Mouse (Mus musculus): ENCODE results near the gene Rasa3.

Gene Rasa3

GRCm38 (mm10) chr8:13644932-13645676 lies 32.3 kb downstream of the Rasa3 start:
- TF ChIP-seq GATA4 (IDR thresholded peaks at IDR 0.05; ENCODE audit: insufficient replicate concordance, low read length): no peak

DNA sequence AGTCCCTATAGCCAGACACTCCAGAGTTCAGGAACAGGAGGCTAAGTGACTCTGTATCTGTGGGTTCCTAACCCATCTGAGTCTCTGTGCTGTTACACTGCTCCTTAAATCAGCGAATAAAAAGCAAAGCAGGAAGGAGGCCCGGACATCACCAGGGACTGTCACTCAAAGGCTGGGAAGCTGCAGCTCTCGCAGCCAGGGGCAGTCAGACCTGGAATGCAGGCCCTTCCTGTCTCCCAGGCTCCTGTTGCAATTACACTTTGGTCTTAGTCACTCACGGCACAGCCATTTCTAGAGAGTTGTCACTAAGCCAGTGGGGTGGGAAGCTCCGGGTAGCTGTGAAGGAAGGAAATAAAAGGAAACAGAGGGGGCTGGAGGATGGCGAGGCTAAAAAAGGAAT lies 33.2 kb downstream of the Rasa3 start:
- no peak for TF ChIP-seq GATA4 (IDR thresholded peaks at IDR 0.05; ENCODE audit: insufficient replicate concordance, low read length)

DNA sequence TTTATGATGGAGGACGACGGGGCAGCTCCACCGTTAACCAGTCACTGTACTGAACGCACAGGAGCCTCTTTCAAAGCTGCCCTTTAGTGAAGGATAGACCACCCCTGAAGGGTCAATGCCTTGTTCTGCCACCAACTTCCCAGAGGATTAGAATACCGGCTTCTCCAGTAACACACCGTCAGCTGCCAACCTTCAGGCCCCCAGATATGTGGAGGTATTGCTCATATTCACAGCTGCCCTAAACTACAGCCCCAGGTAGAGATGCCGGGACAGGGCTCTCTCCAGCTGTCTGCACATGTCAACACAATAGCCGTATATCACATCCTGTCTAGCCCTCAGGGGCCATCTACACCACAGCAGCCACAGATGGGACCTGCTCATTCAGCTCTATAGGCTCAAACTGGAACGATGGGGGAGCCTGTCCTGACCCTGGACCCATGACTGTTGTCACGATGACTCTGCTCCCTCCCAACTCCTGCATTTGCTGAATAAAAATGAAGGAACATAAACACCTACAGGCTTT lies 34.7 kb downstream of the Rasa3 start:
- no peak for TF ChIP-seq GATA4 (IDR thresholded peaks at IDR 0.05; ENCODE audit: insufficient replicate concordance, low read length)

DNA sequence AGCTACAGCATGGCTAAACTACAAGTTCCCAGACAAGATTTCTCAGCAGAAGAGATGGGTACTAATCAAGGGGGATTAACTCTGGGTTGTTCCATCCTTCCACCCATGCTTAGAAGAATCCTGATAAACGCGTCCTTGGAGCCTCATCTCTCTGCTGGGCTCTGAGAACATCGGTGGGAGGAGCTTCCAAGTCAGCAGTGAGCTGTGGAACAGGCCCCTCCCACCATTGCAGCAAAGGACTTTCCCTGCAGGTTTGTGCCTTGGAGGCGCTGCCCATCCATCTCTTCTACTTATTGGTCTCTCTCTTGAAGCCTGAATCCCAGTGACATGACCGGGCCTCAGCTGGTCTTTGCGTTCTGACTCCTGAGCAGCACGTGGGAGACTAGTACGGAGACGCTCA lies 36.2 kb downstream of the Rasa3 start:
- TF ChIP-seq GATA4 (IDR thresholded peaks at IDR 0.05; ENCODE audit: insufficient replicate concordance, low read length): no peak

- TF ChIP-seq GATA4 (IDR thresholded peaks at IDR 0.05; ENCODE audit: insufficient replicate concordance, low read length): no peak
Measured at GRCm38 (mm10) chr8:13640452-13640883, 36.9 kb downstream of the Rasa3 start.

GRCm38 (mm10) chr8:13633107-13633506 lies 44.3 kb downstream of the Rasa3 start:
- TF ChIP-seq GATA4 (IDR thresholded peaks at IDR 0.05; ENCODE audit: insufficient replicate concordance, low read length): no peak

GRCm38 (mm10) chr8:13632309-13632708 lies 45.1 kb downstream of the Rasa3 start:
- TF ChIP-seq GATA4 (IDR thresholded peaks at IDR 0.05; ENCODE audit: insufficient replicate concordance, low read length): no peak

- TF ChIP-seq GATA4 (IDR thresholded peaks at IDR 0.05; ENCODE audit: insufficient replicate concordance, low read length): no peak
Measured at GRCm38 (mm10) chr8:13630754-13631153, 46.6 kb downstream of the Rasa3 start.

DNA sequence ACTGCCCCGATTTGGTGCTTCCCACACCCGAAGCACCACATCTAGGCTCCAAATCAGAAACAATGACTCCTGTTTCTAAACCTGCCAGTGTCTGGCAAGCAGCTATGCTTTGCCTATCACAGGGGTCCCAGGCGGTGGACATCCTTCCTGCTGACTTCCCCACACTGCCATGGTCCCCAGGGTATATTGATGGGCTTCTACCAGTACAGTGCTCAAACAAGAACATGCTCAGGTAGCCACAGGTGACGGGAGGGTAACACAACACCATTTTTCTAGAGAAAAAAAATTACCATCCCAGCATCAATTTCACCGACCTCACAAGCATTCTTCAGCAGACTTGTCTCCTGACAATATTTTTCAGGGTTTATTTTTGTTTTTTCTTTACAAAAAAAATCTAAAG lies 47.2 kb downstream of the Rasa3 start:
- no peak for TF ChIP-seq GATA4 (IDR thresholded peaks at IDR 0.05; ENCODE audit: insufficient replicate concordance, low read length)

GRCm38 (mm10) chr8:13629351-13630090 lies 47.9 kb downstream of the Rasa3 start:
- no peak for TF ChIP-seq GATA4 (IDR thresholded peaks at IDR 0.05; ENCODE audit: insufficient replicate concordance, low read length)

GRCm38 (mm10) chr8:13628067-13628466 lies 49.3 kb downstream of the Rasa3 start:
- no peak for TF ChIP-seq GATA4 (IDR thresholded peaks at IDR 0.05; ENCODE audit: insufficient replicate concordance, low read length)

DNA sequence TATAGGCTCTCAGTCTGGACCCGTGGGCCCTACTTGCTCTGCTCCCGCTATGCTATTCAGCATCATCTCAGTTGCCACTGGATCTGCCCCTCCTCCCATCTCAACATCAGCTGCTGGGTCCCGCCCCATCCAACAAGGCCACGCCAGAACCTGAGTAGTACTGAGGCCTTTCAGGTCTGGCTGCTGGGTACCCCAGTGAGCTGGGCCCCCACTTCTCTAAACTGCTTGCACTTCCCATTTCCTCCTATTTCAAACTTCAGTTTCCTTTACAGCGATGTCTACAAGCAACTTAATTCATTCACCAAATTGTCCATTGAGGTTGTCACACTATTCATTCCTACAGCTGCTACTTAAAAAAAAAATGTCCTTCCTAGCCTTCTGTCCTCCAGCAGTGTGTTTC lies 49.8 kb downstream of the Rasa3 start:
- no peak for TF ChIP-seq GATA4 (IDR thresholded peaks at IDR 0.05; ENCODE audit: insufficient replicate concordance, low read length)

- no peak for TF ChIP-seq GATA4 (IDR thresholded peaks at IDR 0.05; ENCODE audit: insufficient replicate concordance, low read length)
Measured at GRCm38 (mm10) chr8:13626114-13626513, 51.3 kb downstream of the Rasa3 start.

DNA sequence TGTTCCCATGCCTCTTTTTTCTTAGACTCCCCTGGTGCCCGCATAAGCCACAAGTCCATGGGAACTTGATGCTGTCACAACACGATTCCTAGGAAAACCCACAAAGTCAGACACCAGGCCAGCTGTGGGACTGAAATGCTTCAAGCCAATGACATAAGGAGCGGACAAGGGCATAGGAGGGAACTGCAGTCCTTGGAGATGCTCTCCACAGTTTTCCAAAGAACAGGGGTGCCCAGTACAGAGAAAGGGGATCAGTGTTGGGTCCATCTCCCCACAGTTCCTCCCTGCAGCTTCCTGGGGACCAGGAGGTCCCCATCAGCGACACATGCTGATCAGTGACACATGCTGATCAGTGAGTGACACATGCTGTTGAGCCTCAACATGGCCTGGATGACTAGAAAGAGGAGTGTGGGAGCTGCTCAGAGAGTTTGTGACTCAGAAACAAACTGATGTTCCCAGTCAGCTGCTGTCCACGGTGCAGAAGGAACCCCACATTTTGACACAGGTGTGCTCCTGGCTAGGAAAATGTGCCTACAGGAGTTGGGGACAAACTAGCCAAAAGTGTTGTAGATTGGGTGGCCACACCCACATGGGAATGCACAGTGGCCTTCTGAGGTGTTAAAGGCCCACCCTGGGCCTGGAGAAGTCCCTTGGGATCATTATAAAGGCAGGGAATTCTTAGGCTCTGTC lies 52.0 kb downstream of the Rasa3 start:
- TF ChIP-seq GATA4 (IDR thresholded peaks at IDR 0.05; ENCODE audit: insufficient replicate concordance, low read length): no peak

DNA sequence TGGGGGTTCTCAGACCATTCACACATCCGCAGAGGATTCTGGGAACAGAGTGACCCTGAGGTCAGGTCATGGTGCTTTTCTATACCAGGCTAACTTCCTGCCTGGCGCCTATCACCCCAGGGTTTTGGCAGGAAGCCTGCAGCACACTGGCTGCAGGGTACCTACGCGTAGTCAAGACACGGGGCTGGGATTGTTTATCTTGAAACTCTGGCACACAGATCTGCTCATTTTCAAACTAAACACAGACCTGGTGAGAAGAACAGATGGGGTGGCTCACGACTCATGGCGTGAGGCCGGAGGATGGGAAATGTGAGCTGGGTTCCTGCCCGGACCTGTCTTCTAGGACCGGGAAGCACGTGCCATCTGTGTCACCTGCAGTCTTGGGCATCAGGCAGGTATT lies 52.5 kb downstream of the Rasa3 start:
- no peak for TF ChIP-seq GATA4 (IDR thresholded peaks at IDR 0.05; ENCODE audit: insufficient replicate concordance, low read length)

All from liver, adult (tissue).